Mouse (Mus musculus) MEL (cell line): ENCODE results near the gene Ppan. TPM values are rescaled to one million over a fixed set of nuclear protein-coding genes. Genes with fewer than 3 reads are reported as not detected.
A peak's percentile ranks its signal among the peaks of the same experiment; 100 is the strongest.

Source experiments
- DNase-seq: peaks from one replicate; pipeline ENCODE4 v3.0.0; 2011; ENCODE audit warnings: low read depth, low spot score
- H3K27ac ChIP-seq: 2 replicates; pipeline ENCODE4 v1.5.1; 2012; ENCODE audit warnings: low read depth, mild to moderate bottlenecking, control low read depth, low read length, moderate library complexity; ENCODE audit not compliant: control insufficient read depth
- H3K27me3 ChIP-seq, 2 experiments: fragments of 150-350 bp in 1 of 2; sonication (generic) in 1 of 2; 2 replicates each; pipeline ENCODE4 v1.6.1; 2012; ENCODE audit warnings: low read length in 2 of 2, mild to moderate bottlenecking in 2 of 2, improper control_type of control experiment in 1 of 2, moderate library complexity in 1 of 2; ENCODE audit not compliant: insufficient read depth in 2 of 2, control insufficient read depth in 1 of 2
- H3K36me3 ChIP-seq, 2 experiments: 2 replicates each; pipeline ENCODE4 v1.6.1; 2012 to 2014; ENCODE audit warnings: low read length in 2 of 2, improper control_type of control experiment in 1 of 2, inconsistent platforms in 1 of 2, mild to moderate bottlenecking in 1 of 2; ENCODE audit not compliant: insufficient read depth in 2 of 2, control insufficient read depth in 1 of 2
- H3K4me1 ChIP-seq, 2 experiments: fragments of 150-350 bp in 1 of 2; sonication (generic) in 1 of 2; 2 replicates each; pipeline ENCODE4 v1.6.1; 2012; ENCODE audit warnings: low read length in 2 of 2, improper control_type of control experiment in 1 of 2, mild to moderate bottlenecking in 1 of 2; ENCODE audit not compliant: insufficient read depth in 2 of 2, control insufficient read depth in 1 of 2
- H3K4me3 ChIP-seq, 2 experiments: fragments of 150-350 bp in 1 of 2; sonication (generic) in 1 of 2; 2 replicates each; pipeline ENCODE4 v1.5.1; 2012; ENCODE audit warnings: low read depth in 2 of 2, low read length in 2 of 2, mild to moderate bottlenecking in 2 of 2, moderate library complexity in 2 of 2, control low read depth in 1 of 2, improper control_type of control experiment in 1 of 2; ENCODE audit not compliant: control insufficient read depth in 1 of 2, insufficient read depth in 1 of 2
- H3K79me2 ChIP-seq: 2 replicates; pipeline ENCODE4 v1.6.1; 2012; ENCODE audit warnings: mild to moderate bottlenecking, low read length, moderate library complexity; ENCODE audit not compliant: control insufficient read depth, poor library complexity, insufficient read depth
- H3K9ac ChIP-seq: 2 replicates; pipeline ENCODE4 v1.6.1; 2012; ENCODE audit warnings: low read depth, mild to moderate bottlenecking, control low read depth, low read length, moderate library complexity; ENCODE audit not compliant: control insufficient read depth, poor library complexity, severe bottlenecking
- H3K9me3 ChIP-seq: fragments of 150-350 bp; sonication (generic); replicated peaks from 2 replicates; pipeline ENCODE4 v1.6.1; 2012; ENCODE audit warnings: mild to moderate bottlenecking, low read length, improper control_type of control experiment, moderate library complexity; ENCODE audit not compliant: insufficient read depth
- CTCF ChIP-seq, 3 experiments: IDR thresholded peaks in 2 of 3; conservative IDR thresholded peaks in 1 of 3; 2 replicates each; pipeline ENCODE4 v1.5.1; 2011 to 2012; ENCODE audit warnings: low read length in 3 of 3, low read depth in 2 of 3, mild to moderate bottlenecking in 2 of 3, improper control_type of control experiment in 1 of 3, inconsistent platforms in 1 of 3, mixed read lengths in 1 of 3, moderate library complexity in 1 of 3; ENCODE audit not compliant: control insufficient read depth in 1 of 3, insufficient read depth in 1 of 3, poor library complexity in 1 of 3, severe bottlenecking in 1 of 3
- EP300 ChIP-seq, 2 experiments: IDR thresholded peaks; 2 replicates each; pipeline ENCODE4 v1.6.1; 2011; ENCODE audit warnings: improper control_type of control experiment in 2 of 2, low read length in 2 of 2, low read depth in 1 of 2, mild to moderate bottlenecking in 1 of 2
- GABPA ChIP-seq: IDR thresholded peaks from 2 replicates; pipeline ENCODE4 v1.6.1; 2012; ENCODE audit warnings: low read depth, mild to moderate bottlenecking, inconsistent platforms, low read length, improper control_type of control experiment, moderate library complexity
- GATA1 ChIP-seq: IDR thresholded peaks from 2 replicates; pipeline ENCODE4 v1.6.1; 2011; ENCODE audit warnings: low read depth, low read length, improper control_type of control experiment
- KAT2A ChIP-seq: conservative IDR thresholded peaks from 2 replicates; pipeline ENCODE4 v1.6.1; 2012; ENCODE audit warnings: low read depth, low read length, improper control_type of control experiment, inconsistent platforms
- MAX ChIP-seq: IDR thresholded peaks from 2 replicates; pipeline ENCODE4 v1.6.1; 2011; ENCODE audit warnings: low read length, improper control_type of control experiment
- MAZ ChIP-seq: IDR thresholded peaks from 2 replicates; pipeline ENCODE4 v1.6.1; 2012; ENCODE audit warnings: low read depth, mild to moderate bottlenecking, inconsistent platforms, low read length, improper control_type of control experiment
- MXI1 ChIP-seq: IDR thresholded peaks from 2 replicates; pipeline ENCODE4 v1.6.1; 2011; ENCODE audit warnings: mild to moderate bottlenecking, low read depth, low read length, improper control_type of control experiment
- MYB ChIP-seq: IDR thresholded peaks from 2 replicates; pipeline ENCODE4 v1.6.1; 2011; ENCODE audit warnings: mild to moderate bottlenecking, low read depth, low read length, improper control_type of control experiment
- NELFE ChIP-seq: IDR thresholded peaks from 2 replicates; pipeline ENCODE4 v1.6.1; 2011; ENCODE audit warnings: low read depth, low read length, improper control_type of control experiment
- NRF1 ChIP-seq: IDR thresholded peaks from 2 replicates; pipeline ENCODE4 v1.6.1; 2014; ENCODE audit warnings: low read depth, mild to moderate bottlenecking, inconsistent platforms, low read length, improper control_type of control experiment, moderate library complexity; ENCODE audit not compliant: poor library complexity, insufficient read depth, severe bottlenecking
- POLR2A ChIP-seq, 2 experiments: IDR thresholded peaks; 2 replicates each; pipeline ENCODE4 v1.6.1; 2011 to 2012; ENCODE audit warnings: low read length in 2 of 2, mild to moderate bottlenecking in 2 of 2, control low read depth in 1 of 2, improper control_type of control experiment in 1 of 2, low read depth in 1 of 2, moderate library complexity in 1 of 2; ENCODE audit not compliant: control insufficient read depth in 1 of 2, insufficient read depth in 1 of 2, poor library complexity in 1 of 2
- POLR2AphosphoS5 ChIP-seq: IDR thresholded peaks from 2 replicates; pipeline ENCODE4 v1.6.1; 2012; ENCODE audit warnings: low read depth, borderline replicate concordance, mild to moderate bottlenecking, inconsistent platforms, low read length, moderate library complexity, mixed read lengths
- RAD21 ChIP-seq: IDR thresholded peaks from 2 replicates; pipeline ENCODE4 v1.6.1; 2011; ENCODE audit warnings: mild to moderate bottlenecking, low read depth, low read length, improper control_type of control experiment
- RCOR1 ChIP-seq: IDR thresholded peaks from 2 replicates; pipeline ENCODE4 v1.6.1; 2012; ENCODE audit warnings: low read depth, mild to moderate bottlenecking, inconsistent platforms, low read length, improper control_type of control experiment
- SIN3A ChIP-seq: IDR thresholded peaks from 2 replicates; pipeline ENCODE4 v1.6.1; 2012; ENCODE audit warnings: low read length, improper control_type of control experiment, inconsistent platforms
- SMC3 ChIP-seq: IDR thresholded peaks from 2 replicates; pipeline ENCODE4 v1.6.1; 2011; ENCODE audit warnings: low read depth, low read length, improper control_type of control experiment
- TAL1 ChIP-seq: IDR thresholded peaks from 2 replicates; pipeline ENCODE4 v1.6.1; 2012; ENCODE audit warnings: mild to moderate bottlenecking, inconsistent platforms, low read length, moderate library complexity, mixed read lengths
- TCF12 ChIP-seq: IDR thresholded peaks from 2 replicates; pipeline ENCODE4 v1.6.1; 2014; ENCODE audit warnings: low read depth, mild to moderate bottlenecking, inconsistent platforms, low read length, improper control_type of control experiment, moderate library complexity
- UBTF ChIP-seq: IDR thresholded peaks from 2 replicates; pipeline ENCODE4 v1.6.1; 2012; ENCODE audit warnings: low read depth, mild to moderate bottlenecking, inconsistent platforms, low read length, improper control_type of control experiment, moderate library complexity, borderline replicate concordance; ENCODE audit not compliant: insufficient read depth
- USF1 ChIP-seq: IDR thresholded peaks from 2 replicates; pipeline ENCODE4 v1.6.1; 2014; ENCODE audit warnings: low read depth, mild to moderate bottlenecking, inconsistent platforms, low read length, improper control_type of control experiment, moderate library complexity
- ZC3H11A ChIP-seq: IDR thresholded peaks from 2 replicates; pipeline ENCODE4 v1.6.1; 2012; ENCODE audit warnings: low read depth, mild to moderate bottlenecking, inconsistent platforms, low read length, improper control_type of control experiment
- ZNF384 ChIP-seq: IDR thresholded peaks from 2 replicates; pipeline ENCODE4 v1.6.1; 2012; ENCODE audit warnings: low read depth, mild to moderate bottlenecking, inconsistent platforms, low read length, improper control_type of control experiment
- polyA plus RNA-seq, 2 experiments: library from polyadenylated mRNA; stranded (reverse) in 1 of 2; unstranded in 1 of 2; fragments of >175 nt in 1 of 2; fragments of >200 nt in 1 of 2; gene quantifications; 2 replicates each; pipeline versions ENCODE4 v1.2.1 to v1.2.4; 2012; ENCODE audit warnings: low replicate concordance in 2 of 2, low read depth in 1 of 2; ENCODE audit not compliant: insufficient read length in 2 of 2, insufficient read depth in 1 of 2, missing spikeins in 1 of 2
- total RNA-seq: library from RNA; depleted of rRNA; stranded (reverse); fragments of 300-350 nt; gene quantifications from 2 replicates; pipeline ENCODE4 v1.2.3, GENCODE M21; 2012; rRNA removed

Gene Ppan
- total RNA-seq (612 and 763 TPM in 2 replicates), polyA plus RNA-seq (100 to 1,000 TPM; 251 to 953 TPM)

- Histone ChIP-seq H3K27ac (peak within 1 kb of the TSS; percentile 94), H3K27me3 (no peaks in the 10 kb centered on the region), H3K9me3 (no peaks in the 10 kb centered on the region), H3K36me3 (peaks cover 15 to 34% of the 10 kb centered on the region in 2 experiments), H3K4me3 (peak within 1 kb of the TSS; percentile 78 to 81), H3K9ac (peak within 1 kb of the TSS; percentile 81), H3K79me2 (peaks cover 35% of the 10 kb centered on the region), H3K4me1 (peaks cover 2 to 33% of the 10 kb centered on the region in 2 experiments)
- TF ChIP-seq POLR2AphosphoS5 (peak; percentile 88; the same call in 1 of the 2 replicates), ZC3H11A (no peak)
- DNase-seq = peak; percentile 100
These were observed at the start of gene Ppan for GRCm38 (mm10) chr9:20887704-20888385. Gene Ppan (plus strand): TSS chr9:20888175.

GRCm38 (mm10) chr9:20838931-20839330 is 49.0 kb upstream of the Ppan start:
- H3K27ac ChIP-seq = no peak overlapping the region
- H3K4me1 ChIP-seq = peaks cover 0 to 9% of the 10 kb centered on the region in 2 experiments; a peak in 2 of 4 replicates
- TF ChIP-seq MYB = no peak
- TF ChIP-seq NELFE = no peak
- TF ChIP-seq ZC3H11A = no peak
- TF ChIP-seq POLR2A (IDR thresholded peaks at IDR 0.05; ENCODE audit: control insufficient read depth in 1 of 2, insufficient read depth in 1 of 2, low read depth in 1 of 2, low read length in 2 of 2, poor library complexity in 1 of 2) = no peak
- TF ChIP-seq MAZ = no peak
- TF ChIP-seq UBTF = no peak
- no peak for TF ChIP-seq TCF12
- H3K4me3 ChIP-seq = no peak overlapping the region
- no peaks in the 10 kb centered on the region for H3K9me3 ChIP-seq
- peaks cover 12 to 17% of the 10 kb centered on the region in 2 experiments for H3K27me3 ChIP-seq
- no peaks in the 10 kb centered on the region for H3K79me2 ChIP-seq
- H3K9ac ChIP-seq = no peak overlapping the region
- no peak for DNase-seq
- 0 out of 4 replicates have a peak, but pooled peaks cover 0 to 3% of the 10 kb centered on the region in 2 experiments for H3K36me3 ChIP-seq

DNA sequence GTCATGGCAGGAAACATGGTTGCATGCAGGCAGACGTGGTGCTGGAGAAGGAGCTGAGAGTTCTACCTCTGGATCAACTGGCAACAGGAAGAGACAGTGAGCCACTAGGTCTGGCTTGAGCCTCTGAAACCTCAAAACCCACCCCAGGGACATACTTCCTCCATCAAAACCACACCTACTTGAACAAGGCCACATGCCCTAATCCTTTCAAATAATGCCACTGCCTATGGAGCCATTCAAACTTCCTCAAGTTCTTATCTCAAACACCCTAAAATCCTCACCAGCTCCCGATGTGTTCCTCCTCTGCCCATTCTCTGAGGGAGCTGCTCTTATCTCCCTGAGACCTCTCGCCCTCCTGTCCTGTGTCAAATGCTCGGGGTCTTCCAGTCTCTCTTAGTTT is 45.8 kb upstream of the Ppan start:
- peaks cover 0 to 9% of the 10 kb centered on the region in 2 experiments; a peak in 2 of 4 replicates for H3K4me1 ChIP-seq
- no peaks in the 10 kb centered on the region for H3K79me2 ChIP-seq
- DNase-seq = peak; percentile 76
- H3K9me3 ChIP-seq = no peaks in the 10 kb centered on the region
- peaks cover 7 to 12% of the 10 kb centered on the region in 2 experiments; a peak in 3 of 4 replicates for H3K27me3 ChIP-seq
- H3K4me3 ChIP-seq = no peak overlapping the region
- H3K36me3 ChIP-seq = 0 out of 4 replicates have a peak, but pooled peaks cover 0 to 3% of the 10 kb centered on the region in 2 experiments
- no peak overlapping the region for H3K27ac ChIP-seq
- H3K9ac ChIP-seq = no peak overlapping the region
- TF ChIP-seq USF1 = peak; percentile 49; the same call in 1 of the 2 replicates
- no peak for TF ChIP-seq MAZ
- TF ChIP-seq NRF1 = no peak
- TF ChIP-seq TAL1 = no peak
- no peak for TF ChIP-seq RAD21
- 0 out of 2 replicates have a peak, but pooled peaks have one; percentile 59 for TF ChIP-seq MAX
- peak; percentile 44 to 59; a peak in 3 of 4 replicates for TF ChIP-seq EP300 (IDR thresholded peaks at IDR 0.05; ENCODE audit: low read depth in 1 of 2, low read length in 2 of 2)
- TF ChIP-seq SIN3A = no peak
- TF ChIP-seq MXI1 = no peak
- 0 out of 2 replicates have a peak, but pooled peaks have one; percentile 40 for TF ChIP-seq RCOR1
- TF ChIP-seq GATA1 = peak; percentile 33; the same call in 1 of the 2 replicates
- no peak for TF ChIP-seq KAT2A
- no peak for TF ChIP-seq CTCF (IDR thresholded peaks at IDR 0.05 in 2 of 3, conservative IDR thresholded peaks at IDR 0.05 in 1 of 3; ENCODE audit: control insufficient read depth in 1 of 3, insufficient read depth in 1 of 3, low read depth in 2 of 3, low read length in 3 of 3, poor library complexity in 1 of 3, severe bottlenecking in 1 of 3)
- no peak for TF ChIP-seq SMC3
- TF ChIP-seq TCF12 = 0 out of 2 replicates have a peak, but pooled peaks have one; percentile 6
- TF ChIP-seq POLR2AphosphoS5 = no peak
- TF ChIP-seq ZNF384 = no peak
- TF ChIP-seq GABPA = no peak
